Mouse (Mus musculus) ovary, postnatal 10 days (tissue): ENCODE measurements around the gene Vax1.

Experiments
- DNase-seq: peaks from one replicate; pipeline ENCODE4 v3.0.0; 2022; ENCODE audit warnings: low spot score

The Vax1 gene

GRCm38 (mm10) chr19:59169936-59170765, at the start of gene Vax1:
Vax1 (minus strand) TSS chr19:59170056.
- DNase-seq = no peak

DNA sequence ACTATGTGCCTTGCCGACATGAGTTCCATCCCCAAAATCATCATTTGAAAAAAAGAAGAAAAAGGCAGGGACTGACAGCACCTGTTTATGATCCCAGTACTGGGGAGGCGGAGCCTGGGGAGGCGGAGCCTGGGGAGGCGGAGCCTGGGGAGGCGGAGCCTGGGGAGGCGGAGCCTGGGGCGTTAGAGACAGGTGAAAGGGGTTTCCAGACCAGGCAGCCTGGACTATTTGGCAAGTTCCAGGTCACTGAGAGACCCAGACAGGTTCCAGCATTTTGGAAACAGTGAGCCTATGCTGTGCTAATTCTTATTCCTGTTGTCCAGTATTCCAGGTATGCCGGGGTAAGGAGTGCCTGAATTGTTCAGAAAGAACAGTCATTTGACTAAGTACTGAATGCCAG, 49.1 kb upstream of the Vax1 start, which contains the start of gene Kcnk18:
Gene Kcnk18, plus strand, starts transcription at position 224 of the 400 bp plus-strand sequence.
- no peak for DNase-seq

DNA sequence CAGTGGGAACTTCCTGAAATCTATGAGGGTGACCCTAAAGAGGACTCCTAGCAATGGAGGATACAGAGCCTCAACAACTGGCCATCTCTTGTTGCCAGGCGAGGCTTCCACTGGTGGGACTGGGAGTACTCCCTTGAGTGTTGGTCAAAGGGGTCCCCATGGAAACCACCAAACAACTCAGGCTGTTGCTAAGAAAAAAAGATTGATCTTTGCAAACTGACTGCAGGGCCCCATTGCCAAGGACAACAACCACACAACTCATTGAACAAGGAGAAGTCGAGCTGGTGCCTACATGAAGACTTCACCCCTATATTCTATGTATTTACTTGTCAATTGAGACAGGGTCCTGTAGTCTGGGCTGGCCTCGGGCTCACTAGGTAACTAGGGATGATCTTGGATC, 47.0 kb upstream of the Vax1 start:
- no peak for DNase-seq

- no peak for DNase-seq
Observed at GRCm38 (mm10) chr19:59208986-59209385, 39.1 kb upstream of the Vax1 start.

- DNase-seq = peak; percentile 36
Observed at GRCm38 (mm10) chr19:59208475-59208874, 38.6 kb upstream of the Vax1 start.

DNA sequence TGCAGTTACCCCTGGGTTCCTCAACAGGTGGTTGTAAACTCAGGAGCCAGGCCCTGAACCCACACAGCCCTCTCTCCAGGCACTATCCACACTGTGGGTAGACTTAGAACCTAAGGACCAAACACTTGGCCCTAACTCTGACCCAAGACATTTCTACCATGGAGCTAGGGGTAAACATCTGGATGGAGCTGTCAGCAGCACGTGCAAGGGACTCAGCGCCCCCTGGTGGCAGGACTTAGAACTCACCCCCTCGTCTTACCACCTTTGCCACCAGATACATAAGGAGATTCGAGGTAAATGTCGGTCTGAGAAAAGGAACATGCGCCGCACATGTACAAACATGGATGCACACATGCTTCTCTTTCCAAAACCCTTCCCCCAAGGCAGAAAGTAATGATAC, 28.3 kb upstream of the Vax1 start:
- DNase-seq = peak; percentile 18

- DNase-seq = peak; percentile 18
Observed at GRCm38 (mm10) chr19:59196111-59196666, 26.3 kb upstream of the Vax1 start.

DNA sequence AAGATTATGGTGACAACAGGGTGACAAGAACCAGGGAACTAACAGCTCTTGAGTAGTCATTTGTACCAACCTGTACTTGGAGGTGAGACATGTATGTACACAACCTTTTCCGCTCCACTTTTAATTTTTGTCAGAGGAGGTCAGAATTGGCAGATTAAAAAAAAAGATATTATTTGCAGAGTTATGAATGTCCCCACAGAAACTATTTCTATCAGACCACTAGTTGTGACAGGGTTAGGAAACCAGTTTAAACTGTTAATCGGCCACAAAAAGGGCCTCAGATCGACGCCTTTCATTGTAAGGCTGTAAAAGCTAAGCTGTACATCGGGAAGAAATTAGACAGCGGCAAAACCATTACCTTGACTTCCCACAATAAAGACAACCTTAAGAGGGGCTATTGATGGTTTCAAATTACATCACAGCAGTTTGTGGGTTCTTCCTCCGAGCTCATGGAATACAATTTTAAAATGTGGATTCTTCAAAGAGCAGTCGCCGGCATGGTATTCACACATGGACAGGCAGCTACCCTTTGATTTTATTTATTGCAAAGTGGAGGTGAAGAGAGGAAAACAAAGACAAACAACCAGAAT, 25.4 kb upstream of the Vax1 start:
- no peak for DNase-seq

- DNase-seq = no peak
Observed at GRCm38 (mm10) chr19:59193986-59194820, 24.3 kb upstream of the Vax1 start.

GRCm38 (mm10) chr19:59193456-59193855, 23.6 kb upstream of the Vax1 start:
- no peak for DNase-seq

GRCm38 (mm10) chr19:59192491-59192890, 22.6 kb upstream of the Vax1 start:
- no peak for DNase-seq

GRCm38 (mm10) chr19:59191123-59191505, 21.3 kb upstream of the Vax1 start:
- no peak for DNase-seq

DNA sequence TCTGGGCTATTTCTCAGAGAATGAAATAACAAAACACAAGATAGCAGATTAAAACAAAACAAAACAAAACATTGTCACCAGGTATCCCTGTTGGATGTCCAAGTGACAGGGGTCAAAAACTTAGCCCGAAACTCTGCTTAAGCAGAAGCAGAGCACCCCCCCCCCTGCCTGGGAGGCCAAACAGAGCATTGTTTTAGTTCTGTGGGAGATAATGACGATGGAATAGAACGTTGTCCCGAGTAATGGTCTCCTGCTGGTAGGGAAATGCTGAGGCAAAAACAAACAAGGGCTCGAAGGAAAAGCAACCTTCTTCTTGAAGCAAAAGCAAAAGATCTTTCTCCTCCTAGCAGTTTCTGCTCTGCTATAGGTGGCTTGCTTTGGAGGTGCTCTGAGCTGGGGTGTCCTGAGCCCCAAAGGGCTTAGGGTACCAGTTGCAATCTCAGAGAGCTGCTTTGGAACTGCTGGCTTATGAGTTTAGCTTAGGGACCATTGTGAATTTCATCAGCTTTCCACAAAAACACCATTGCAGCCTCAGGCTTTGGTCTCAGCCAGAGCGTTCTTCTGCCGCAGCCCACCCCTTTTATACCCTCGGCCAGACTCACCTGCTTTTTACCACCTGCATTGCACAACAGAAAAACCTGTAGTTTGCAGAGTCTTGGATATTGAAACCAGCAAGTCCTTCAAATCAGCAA, 20.7 kb upstream of the Vax1 start:
- DNase-seq = no peak

DNA sequence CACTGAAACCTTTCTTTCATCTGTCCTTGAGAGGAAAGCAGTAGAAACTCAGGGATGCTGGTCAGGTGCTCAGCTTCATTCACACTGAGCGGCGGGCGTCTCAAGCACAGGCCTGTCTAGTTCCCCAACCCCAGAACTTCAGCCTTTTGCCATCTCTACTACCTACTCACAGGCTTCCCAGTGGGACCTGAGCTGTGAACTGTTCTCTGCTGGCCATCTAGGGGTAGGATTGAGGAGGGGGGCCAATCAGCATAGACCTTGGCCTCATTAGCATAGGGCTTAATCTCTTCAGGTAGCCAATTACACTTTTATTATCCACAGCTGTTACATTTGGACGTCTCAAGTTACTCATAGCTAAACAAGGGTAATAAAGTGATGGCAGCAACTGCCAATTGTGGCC, 19.1 kb upstream of the Vax1 start:
- no peak for DNase-seq

DNA sequence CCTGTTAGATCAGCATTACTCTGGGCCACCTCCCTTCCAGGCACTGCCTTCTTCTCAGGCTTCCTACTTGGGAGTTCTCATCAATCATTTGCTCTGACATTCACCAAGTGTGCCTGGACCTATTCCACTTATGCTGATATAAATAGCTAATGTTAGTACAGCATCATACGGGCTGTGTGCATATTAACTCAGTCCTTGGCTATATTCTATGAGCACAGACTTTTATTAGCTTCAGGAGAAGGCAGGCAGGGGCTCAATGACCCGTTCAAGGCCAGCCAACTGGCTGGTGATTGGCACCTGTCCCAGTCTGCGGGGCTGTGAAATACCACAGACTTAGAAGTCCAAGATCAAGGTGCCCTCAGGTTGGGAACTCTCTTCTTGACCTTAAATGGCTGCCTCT, 14.1 kb upstream of the Vax1 start:
- DNase-seq = no peak

DNA sequence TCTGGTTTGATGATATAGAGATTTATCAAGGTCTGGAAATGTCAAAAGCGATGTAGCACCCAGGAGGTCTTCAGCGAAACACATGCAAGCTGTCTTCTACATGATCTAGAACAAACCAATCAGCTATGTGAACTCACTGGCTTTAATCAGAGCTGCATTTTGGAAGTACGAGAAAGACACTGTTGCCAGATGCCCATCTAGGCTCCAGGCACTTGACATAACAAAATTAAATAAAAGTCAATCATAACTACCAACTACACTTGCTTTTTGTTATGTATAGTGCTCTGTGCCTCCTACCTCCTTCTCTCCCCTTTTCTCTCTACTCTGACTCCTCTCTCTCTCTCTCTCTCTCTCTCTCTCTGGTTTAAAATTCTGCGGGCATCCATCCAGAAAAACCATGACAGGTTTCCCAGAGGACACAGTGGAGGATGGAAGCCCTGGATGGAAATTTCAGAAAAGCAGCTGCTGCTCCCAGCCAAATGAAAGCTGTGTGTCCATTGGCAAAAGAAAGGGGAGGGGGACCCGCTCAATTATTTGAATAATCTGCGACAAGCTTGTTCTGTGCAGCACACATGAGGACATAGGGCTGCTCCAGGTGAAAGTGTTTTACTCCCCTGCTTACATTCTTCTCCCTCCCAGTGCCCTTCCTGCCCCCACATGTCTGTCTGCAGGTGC, 3.6 kb upstream of the Vax1 start:
- no peak for DNase-seq

GRCm38 (mm10) chr19:59172781-59173180, 2.9 kb upstream of the Vax1 start:
- DNase-seq = no peak

DNA sequence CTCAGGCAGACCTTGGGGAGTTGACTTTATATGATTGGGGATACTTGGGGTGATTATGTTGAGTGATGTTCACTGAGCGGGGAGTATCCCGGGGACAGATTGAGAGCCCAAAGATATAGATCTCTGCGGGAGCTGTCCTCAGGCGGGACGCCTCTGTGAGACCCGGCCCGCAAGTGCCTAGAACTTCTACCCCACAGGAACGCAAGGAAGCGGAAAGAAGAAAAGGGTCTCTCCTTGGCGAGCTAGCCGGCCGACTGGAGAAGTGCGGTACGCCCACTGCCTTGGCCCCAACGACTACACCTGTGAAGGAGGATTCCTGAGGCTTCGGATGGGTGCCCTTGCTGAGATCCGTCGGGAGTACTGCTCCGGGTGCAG, 2.0 kb upstream of the Vax1 start:
- DNase-seq = no peak

GRCm38 (mm10) chr19:59171151-59171870, 1.5 kb upstream of the Vax1 start:
- no peak for DNase-seq

DNA sequence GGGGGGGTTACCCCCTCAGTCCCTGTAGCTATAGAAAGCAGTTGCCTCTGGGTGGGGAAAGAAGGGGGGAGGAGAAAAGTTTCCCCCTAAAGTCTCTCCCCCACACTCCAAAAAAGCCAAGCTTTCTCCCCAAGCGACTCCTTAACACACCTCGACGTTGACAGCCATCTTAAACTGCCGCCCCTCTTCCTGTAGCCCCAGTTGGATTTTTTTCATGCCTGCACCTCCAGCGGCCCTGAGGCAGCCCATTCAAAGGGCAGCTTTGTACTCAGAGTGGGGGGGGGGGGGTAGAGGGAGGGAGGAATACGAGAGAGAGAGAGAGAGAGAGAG, 875 bp upstream of the Vax1 start:
- no peak for DNase-seq
